Mouse (Mus musculus) liver, embryonic 15.5 days (tissue): ENCODE data around the gene Capn7. TPM values are rescaled to one million over a fixed set of nuclear protein-coding genes. Genes with fewer than 3 reads are reported as not detected.

Source experiments
- ATAC-seq: fragments of 200-750 bp; cut with Nextera tagmentation; 2 replicates; pipeline ENCODE4 v1.8.0; 2017; ENCODE audit warnings: moderate number of reproducible peaks, mild to moderate bottlenecking, moderate library complexity; ENCODE audit not compliant: insufficient read depth
- H3K27ac ChIP-seq: fragments of 300-500 bp; sonication (generic); replicated peaks from 2 replicates; pipeline ENCODE4 v1.5.1; 2015; ENCODE audit warnings: mild to moderate bottlenecking, inconsistent platforms
- H3K27me3 ChIP-seq: fragments of 300-500 bp; sonication (generic); 2 replicates; pipeline ENCODE4 v1.6.1; 2015; ENCODE audit warnings: mild to moderate bottlenecking, inconsistent platforms
- H3K36me3 ChIP-seq: fragments of 300-500 bp; sonication (generic); replicated peaks from 2 replicates; pipeline ENCODE4 v1.6.1; 2015; ENCODE audit warnings: moderate library complexity, mild to moderate bottlenecking, inconsistent platforms
- H3K4me1 ChIP-seq: fragments of 300-500 bp; sonication (generic); replicated peaks from 2 replicates; pipeline ENCODE4 v1.6.1; 2015; ENCODE audit warnings: inconsistent platforms
- H3K4me2 ChIP-seq: fragments of 300-500 bp; sonication (generic); 2 replicates; pipeline ENCODE4 v1.6.1; 2015; ENCODE audit warnings: moderate library complexity, mild to moderate bottlenecking, inconsistent platforms
- H3K4me3 ChIP-seq: fragments of 300-500 bp; sonication (generic); replicated peaks from 2 replicates; pipeline ENCODE4 v1.5.1; 2015; ENCODE audit warnings: mild to moderate bottlenecking, inconsistent platforms
- H3K9ac ChIP-seq: fragments of 300-500 bp; sonication (generic); 2 replicates; pipeline ENCODE4 v1.6.1; 2015; ENCODE audit warnings: moderate library complexity, mild to moderate bottlenecking, inconsistent platforms
- H3K9me3 ChIP-seq: fragments of 300-500 bp; sonication (generic); replicated peaks from 2 replicates; pipeline ENCODE4 v1.6.1; 2016; ENCODE audit warnings: inconsistent platforms
- WGBS: fragments of 180-500 bp; shearing (Covaris S2); methylation state at CpG from one replicate; pipeline ENCODE4 v1.1.7; 2015; ENCODE audit warnings: mixed read lengths; ENCODE audit not compliant: insufficient replicate concordance; 5-methylcytosine and 5-hydroxymethylcytosine counted together
- polyA plus RNA-seq: library from polyadenylated mRNA; unstranded; fragments of >200 nt; fragmentation: Nextera tagmentation; extraction: Ambion mirVana; gene quantifications from 2 replicates; pipeline ENCODE4 v1.2.1, GENCODE M21; 2015

Capn7 gene
- polyA plus RNA-seq, 1 experiment from 2014 or later = 16.8 TPM

DNA sequence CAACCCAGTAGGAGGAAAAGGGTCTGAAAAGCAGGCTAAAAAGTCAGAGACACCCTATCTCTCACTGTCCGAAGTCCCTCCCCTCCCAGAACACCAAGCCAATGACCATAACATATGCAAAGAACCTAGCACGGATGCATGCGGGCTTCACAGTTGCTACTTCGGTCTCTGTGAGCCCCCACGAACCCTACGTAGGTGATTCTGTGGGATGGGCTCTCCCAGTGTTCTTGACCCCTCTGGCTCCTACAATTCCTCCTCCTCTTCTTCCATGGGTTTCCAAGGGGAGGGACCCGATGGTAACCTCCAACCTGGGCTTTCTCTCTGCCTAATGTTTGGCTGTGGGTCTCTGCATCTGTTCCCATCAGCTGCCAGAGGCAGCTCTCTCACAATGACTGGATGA is 9.7 kb upstream of the Capn7 start:
- Histone ChIP-seq H3K9me3 (no peaks in the 10 kb centered on the region), H3K9ac (no peak overlapping the region), H3K4me3 (no peak overlapping the region), H3K4me2 (no peak overlapping the region), H3K27ac (no peak overlapping the region), H3K36me3 (no peaks in the 10 kb centered on the region), H3K27me3 (peaks cover 11% of the 10 kb centered on the region; the same call in 1 of the 2 replicates), H3K4me1 (peaks cover 17% of the 10 kb centered on the region)
- ATAC-seq = no peak
- WGBS = 65% methylated on average over 7 of the region's 7 CpGs

DNA sequence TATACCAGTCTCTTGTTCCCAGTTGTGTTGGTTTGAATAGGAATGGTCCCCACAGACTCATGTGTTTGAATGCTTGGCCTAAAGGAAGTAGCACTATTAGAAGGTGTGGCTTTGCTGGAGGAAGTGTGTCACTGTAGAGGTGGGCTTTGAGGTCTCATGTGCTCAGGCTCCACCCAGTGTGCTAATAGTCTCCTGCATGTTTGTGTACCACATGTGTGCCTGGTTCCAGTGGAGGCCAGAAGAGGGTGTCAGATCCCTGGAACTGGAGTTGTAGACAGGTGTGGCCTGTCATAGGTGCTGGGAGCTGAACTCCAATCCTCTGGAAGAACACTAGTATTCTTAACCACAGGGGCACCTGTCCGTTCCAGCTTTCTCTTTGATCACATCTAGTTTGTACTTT is 9.2 kb upstream of the Capn7 start:
- ATAC-seq = no peak
- no peaks in the 10 kb centered on the region for H3K9me3 ChIP-seq
- peaks cover 17% of the 10 kb centered on the region for H3K4me1 ChIP-seq
- no peaks in the 10 kb centered on the region for H3K36me3 ChIP-seq
- no peak overlapping the region for H3K4me2 ChIP-seq
- no peak overlapping the region for H3K27ac ChIP-seq
- no peak overlapping the region for H3K9ac ChIP-seq
- 84% methylated on average over 1 of the region's 1 CpGs for WGBS
- peaks cover 11% of the 10 kb centered on the region; the same call in 1 of the 2 replicates for H3K27me3 ChIP-seq
- no peak overlapping the region for H3K4me3 ChIP-seq

DNA sequence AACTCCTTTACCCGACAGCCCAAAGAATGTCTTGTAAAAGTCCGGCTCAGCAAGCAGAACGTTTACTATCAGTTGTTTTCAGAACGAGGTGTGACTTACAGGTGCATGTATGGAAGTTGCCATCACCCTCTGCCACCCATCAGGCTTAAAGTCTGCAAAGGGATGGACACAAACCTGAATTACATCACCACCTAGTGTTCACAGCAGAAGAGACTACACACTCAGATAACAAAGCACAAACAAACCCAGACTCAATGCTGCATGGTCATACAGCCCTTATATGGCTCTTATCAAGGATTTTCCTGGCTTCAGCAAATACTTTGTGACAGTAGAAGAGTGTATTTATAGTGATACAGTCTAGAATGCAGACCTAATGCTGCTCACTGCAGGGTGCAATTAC is 8.8 kb upstream of the Capn7 start:
- H3K4me3 ChIP-seq = no peak overlapping the region
- H3K27me3 ChIP-seq = peaks cover 11% of the 10 kb centered on the region; the same call in 1 of the 2 replicates
- no peak overlapping the region for H3K4me2 ChIP-seq
- H3K9me3 ChIP-seq = no peaks in the 10 kb centered on the region
- H3K9ac ChIP-seq = no peak overlapping the region
- H3K36me3 ChIP-seq = no peaks in the 10 kb centered on the region
- WGBS = 56% methylated on average over 4 of the region's 4 CpGs
- H3K4me1 ChIP-seq = peaks cover 17% of the 10 kb centered on the region
- no peak overlapping the region for H3K27ac ChIP-seq
- ATAC-seq = no peak

DNA sequence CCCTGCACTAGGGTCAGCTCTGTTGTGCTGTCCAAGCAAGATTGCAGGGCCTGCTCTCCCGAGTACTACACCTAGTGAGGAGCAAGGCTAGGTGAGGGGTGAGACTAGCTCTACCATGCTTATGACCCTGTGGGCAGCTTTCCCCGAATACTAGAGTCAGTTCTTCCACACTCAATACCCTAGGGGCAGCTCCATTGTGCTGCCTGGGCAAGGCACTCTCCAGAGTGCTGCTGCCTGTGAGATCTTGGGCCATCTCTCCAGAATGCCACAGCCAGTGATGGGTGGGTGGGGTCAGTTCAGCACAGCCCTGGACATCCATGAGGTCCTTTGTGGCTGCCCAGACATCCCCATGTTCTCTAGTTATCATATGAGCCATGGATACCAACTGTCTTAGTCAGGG is 6.7 kb upstream of the Capn7 start:
- H3K9ac ChIP-seq = no peak overlapping the region
- H3K9me3 ChIP-seq = no peaks in the 10 kb centered on the region
- H3K4me3 ChIP-seq = no peak overlapping the region
- H3K27me3 ChIP-seq = peaks cover 11% of the 10 kb centered on the region; the same call in 1 of the 2 replicates
- no peak overlapping the region for H3K27ac ChIP-seq
- ATAC-seq = no peak
- H3K36me3 ChIP-seq = no peaks in the 10 kb centered on the region
- WGBS = 34% methylated on average over 2 of the region's 2 CpGs
- no peak overlapping the region for H3K4me2 ChIP-seq
- no peaks in the 10 kb centered on the region for H3K4me1 ChIP-seq

DNA sequence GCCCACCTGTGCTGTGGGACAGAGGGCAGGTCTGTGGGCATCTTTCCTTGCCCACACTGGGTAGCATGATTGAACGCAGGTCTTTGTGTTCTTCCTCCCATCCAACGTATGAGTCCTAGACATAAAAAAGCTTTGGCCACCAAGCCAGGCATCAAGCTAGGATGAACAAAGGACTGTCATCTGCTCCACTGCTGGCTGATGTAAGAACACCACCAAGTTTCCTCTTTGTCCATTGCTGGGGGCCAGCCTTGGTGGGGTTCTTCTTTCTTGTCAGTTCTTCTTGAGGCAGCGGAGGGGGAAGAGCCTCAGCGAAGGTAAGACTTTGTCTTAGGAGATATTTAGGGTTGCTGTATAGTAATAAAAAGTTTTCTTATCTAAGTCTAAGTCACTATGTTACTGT is 5.5 kb upstream of the Capn7 start:
- no peaks in the 10 kb centered on the region for H3K36me3 ChIP-seq
- no peak for ATAC-seq
- H3K4me2 ChIP-seq = no peak overlapping the region
- 46% methylated on average over 4 of the region's 4 CpGs for WGBS
- H3K27ac ChIP-seq = no peak overlapping the region
- no peak overlapping the region for H3K4me3 ChIP-seq
- peaks cover 11% of the 10 kb centered on the region; the same call in 1 of the 2 replicates for H3K27me3 ChIP-seq
- H3K9me3 ChIP-seq = no peaks in the 10 kb centered on the region
- H3K4me1 ChIP-seq = peaks cover 6% of the 10 kb centered on the region
- H3K9ac ChIP-seq = no peak overlapping the region

DNA sequence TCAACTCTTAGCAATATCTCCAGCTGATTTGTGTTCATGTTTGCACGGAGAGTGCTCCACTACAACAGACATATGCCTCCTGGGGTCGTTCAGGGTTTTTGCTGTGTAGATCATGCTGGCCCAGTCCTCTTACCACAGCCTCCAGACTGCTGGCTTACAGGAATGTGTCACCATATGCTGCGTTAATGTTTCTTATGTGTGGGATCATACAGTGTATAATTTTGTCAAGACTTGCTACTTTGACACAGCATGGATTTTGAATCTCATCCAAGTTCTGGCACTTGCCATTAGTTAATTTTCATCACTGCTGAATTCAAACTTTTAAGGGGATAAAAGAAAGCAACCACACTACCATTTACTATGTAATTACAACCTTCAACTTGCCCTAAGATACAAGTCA is 673 bp upstream of the Capn7 start:
- no peaks in the 10 kb centered on the region for H3K9me3 ChIP-seq
- 54% methylated on average over 3 of the region's 3 CpGs for WGBS
- H3K27me3 ChIP-seq = peaks cover 4% of the 10 kb centered on the region; the same call in 1 of the 2 replicates
- H3K4me3 ChIP-seq = peak overlapping the region; percentile 81
- H3K27ac ChIP-seq = peak overlapping the region; percentile 34; the same call in 1 of the 2 replicates
- H3K9ac ChIP-seq = peak overlapping the region; percentile 10; the same call in 1 of the 2 replicates
- no peak for ATAC-seq
- peaks cover 8% of the 10 kb centered on the region for H3K36me3 ChIP-seq
- peak overlapping the region; percentile 78 for H3K4me2 ChIP-seq
- peaks cover 26% of the 10 kb centered on the region for H3K4me1 ChIP-seq

DNA sequence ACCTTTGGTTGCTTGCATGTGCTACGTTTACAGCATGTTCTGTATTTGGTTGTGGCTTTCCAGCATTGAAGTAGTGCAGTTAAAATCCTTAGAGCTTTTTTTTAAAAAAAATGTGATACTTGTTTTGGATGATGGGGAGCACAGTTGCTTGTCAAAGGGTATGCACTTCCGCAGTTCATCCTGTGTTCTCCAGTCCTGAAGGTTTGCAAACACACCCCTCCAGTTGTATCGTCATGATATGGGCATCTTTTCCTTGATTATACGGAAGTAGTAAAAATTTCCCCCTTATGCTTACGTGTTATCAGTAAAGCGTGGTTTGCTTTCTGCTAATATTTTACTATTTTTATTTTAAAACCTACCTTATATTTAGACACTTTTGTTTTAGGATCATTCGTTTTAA is 968 bp downstream of the Capn7 start:
- peak overlapping the region; percentile 78 for H3K4me2 ChIP-seq
- H3K4me3 ChIP-seq = peak overlapping the region; percentile 81
- peak overlapping the region; percentile 93 for H3K27ac ChIP-seq
- H3K4me1 ChIP-seq = peaks cover 26% of the 10 kb centered on the region
- 10% methylated on average over 7 of the region's 7 CpGs for WGBS
- ATAC-seq = no peak
- H3K9ac ChIP-seq = peak overlapping the region; percentile 88
- no peaks in the 10 kb centered on the region for H3K9me3 ChIP-seq
- H3K27me3 ChIP-seq = no peaks in the 10 kb centered on the region
- H3K36me3 ChIP-seq = peaks cover 12% of the 10 kb centered on the region

DNA sequence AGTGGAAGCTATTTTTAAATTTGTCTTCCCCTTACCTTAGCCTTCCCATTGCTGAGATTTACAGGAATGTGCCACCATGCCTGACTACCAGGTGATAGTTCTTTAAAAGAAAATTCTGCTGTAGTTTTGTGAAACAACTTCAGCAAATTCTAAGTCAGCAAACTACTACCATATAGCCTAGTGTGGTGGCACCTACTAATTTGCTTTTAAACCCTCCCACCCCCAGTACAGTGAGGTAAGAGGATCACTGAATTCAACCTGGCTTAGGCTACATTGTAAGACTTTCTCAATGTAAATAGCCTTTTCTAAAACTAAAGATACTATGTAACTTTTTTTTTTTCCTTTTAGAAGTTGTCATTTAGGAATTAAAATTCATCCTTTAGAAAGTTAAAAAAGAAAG is 1.5 kb downstream of the Capn7 start:
- ATAC-seq = no peak
- Histone ChIP-seq H3K9ac (peak overlapping the region; percentile 25; the same call in 1 of the 2 replicates), H3K4me3 (peak overlapping the region; percentile 81)

DNA sequence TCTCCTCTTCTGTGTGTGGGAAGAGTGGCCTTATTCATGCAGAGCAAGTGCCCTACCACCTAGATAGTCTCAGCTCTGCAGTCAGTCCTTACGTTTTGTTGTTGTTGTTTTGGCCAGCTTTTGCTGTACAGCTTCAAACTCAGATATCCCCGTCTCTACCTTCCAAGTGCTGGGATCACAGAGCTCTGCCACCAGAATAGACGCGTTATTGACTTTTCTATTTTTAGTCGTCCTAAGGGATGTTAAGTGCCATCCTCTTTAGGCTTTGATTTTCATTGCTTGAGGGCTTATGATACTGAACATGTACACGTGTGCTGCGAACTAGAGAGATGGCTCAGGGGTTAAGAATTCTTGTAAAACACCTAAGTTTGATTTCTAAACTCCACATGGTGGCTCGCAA is 6.8 kb downstream of the Capn7 start:
- H3K36me3 ChIP-seq = peaks cover 41% of the 10 kb centered on the region
- H3K27me3 ChIP-seq = no peaks in the 10 kb centered on the region
- H3K4me1 ChIP-seq = peaks cover 9% of the 10 kb centered on the region
- H3K9ac ChIP-seq = no peak overlapping the region
- ATAC-seq = no peak
- no peak overlapping the region for H3K4me3 ChIP-seq
- no peak overlapping the region for H3K4me2 ChIP-seq
- no peak overlapping the region for H3K27ac ChIP-seq
- 78% methylated on average over 8 of the region's 8 CpGs for WGBS
- H3K9me3 ChIP-seq = no peaks in the 10 kb centered on the region

More for the DNA sequence above, 1.5 kb downstream of the Capn7 start:
- Histone ChIP-seq H3K27ac (no peak overlapping the region), H3K36me3 (peaks cover 12% of the 10 kb centered on the region), H3K4me1 (peaks cover 26% of the 10 kb centered on the region), H3K27me3 (no peaks in the 10 kb centered on the region), H3K9me3 (no peaks in the 10 kb centered on the region), H3K4me2 (peak overlapping the region; percentile 78)

DNA sequence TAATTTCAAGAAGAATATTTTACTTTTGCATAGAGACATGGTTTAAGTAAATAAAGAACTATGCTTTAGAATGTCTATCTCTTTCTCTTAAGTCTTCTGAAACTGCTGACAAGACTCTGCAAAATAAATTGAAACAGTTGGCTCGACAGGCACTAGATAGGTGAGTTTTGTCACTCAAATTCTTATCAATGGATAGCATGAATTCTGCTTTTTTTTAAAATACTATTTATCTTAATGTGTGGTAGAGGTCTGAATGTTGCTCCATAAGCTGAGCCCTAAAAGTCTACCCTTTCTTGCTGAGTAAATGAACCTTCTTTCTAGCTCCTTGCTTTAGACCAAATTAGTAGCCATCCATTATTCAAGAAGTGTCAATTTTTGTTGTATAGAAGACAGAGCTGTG is 8.9 kb downstream of the Capn7 start:
- Histone ChIP-seq H3K36me3 (peaks cover 55% of the 10 kb centered on the region), H3K4me1 (peaks cover 3% of the 10 kb centered on the region), H3K9me3 (no peaks in the 10 kb centered on the region), H3K9ac (no peak overlapping the region), H3K4me3 (no peak overlapping the region), H3K27ac (no peak overlapping the region), H3K4me2 (no peak overlapping the region), H3K27me3 (no peaks in the 10 kb centered on the region)
- 18% methylated on average over 1 of the region's 1 CpGs for WGBS
- ATAC-seq = peak; percentile 49; the same call in 1 of the 2 replicates

DNA sequence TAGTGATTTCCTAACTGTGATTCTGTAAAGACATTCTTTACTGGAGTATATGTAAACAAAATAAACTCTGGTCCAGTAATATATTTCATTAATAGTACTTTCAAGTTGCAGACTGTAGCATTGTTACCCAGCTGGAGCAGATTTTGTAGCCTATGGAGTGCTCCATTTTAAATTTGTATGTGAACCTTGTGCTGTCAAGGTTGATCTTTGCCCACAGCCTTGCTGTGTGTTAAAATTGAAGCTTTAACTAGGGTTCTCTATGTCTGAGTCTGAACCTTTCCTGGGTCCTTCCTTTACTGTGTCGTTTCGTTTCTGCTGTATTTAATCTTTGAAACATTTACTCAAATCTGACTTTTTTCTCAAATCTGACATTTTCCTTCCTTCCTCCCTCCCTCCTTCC is 25.8 kb downstream of the Capn7 start:
- 72% methylated on average over 2 of the region's 2 CpGs for whole genome bisulfite sequencing
- Histone ChIP-seq H3K27me3 (no peaks in the 10 kb centered on the region), H3K4me1 (0 out of 2 replicates have a peak, but pooled peaks cover 4% of the 10 kb centered on the region), H3K4me2 (no peak overlapping the region), H3K27ac (no peak overlapping the region), H3K9me3 (no peaks in the 10 kb centered on the region), H3K4me3 (no peak overlapping the region), H3K36me3 (peaks cover 62% of the 10 kb centered on the region), H3K9ac (no peak overlapping the region)
- ATAC-seq = no peak

DNA sequence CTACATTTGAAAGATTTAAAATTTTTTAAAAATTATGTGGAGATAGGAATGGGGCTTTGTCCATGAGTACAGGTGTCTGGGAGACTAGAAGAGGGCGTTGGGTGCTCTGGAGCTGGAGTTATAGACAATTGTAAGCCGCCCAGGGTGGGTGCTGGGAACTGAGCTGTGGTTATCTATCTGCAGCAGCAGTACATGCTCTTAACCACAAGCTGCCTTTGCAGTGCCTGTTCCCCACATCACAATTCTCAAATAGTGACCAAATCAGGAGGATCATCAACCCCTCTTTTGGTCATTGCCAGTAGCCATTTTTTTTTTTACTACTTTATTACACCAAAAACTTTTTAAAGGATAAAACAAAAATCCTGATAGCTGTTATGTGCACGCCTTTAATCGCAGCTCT is 28.2 kb downstream of the Capn7 start:
- Histone ChIP-seq H3K4me2 (no peak overlapping the region), H3K27me3 (no peaks in the 10 kb centered on the region), H3K4me3 (no peak overlapping the region), H3K36me3 (peaks cover 73% of the 10 kb centered on the region), H3K9me3 (no peaks in the 10 kb centered on the region), H3K27ac (no peak overlapping the region), H3K4me1 (0 out of 2 replicates have a peak, but pooled peaks cover 4% of the 10 kb centered on the region), H3K9ac (no peak overlapping the region)
- WGBS = 50% methylated on average over 4 of the region's 4 CpGs
- peak; percentile 52 for ATAC-seq
